Mouse (Mus musculus) lung, postnatal 10 days (tissue): Measurements from ENCODE around the gene Ctrc.
A peak's percentile ranks its signal among the peaks of the same experiment; 100 is the strongest.
"Not testable (repeated sequence)": the region's sequence is repeated elsewhere in the genome, so short reads cannot be mapped to it uniquely, and the experiment has no call there.

Experiments
- DNase-seq: peaks from one replicate; pipeline ENCODE4 v3.0.0; 2021

Gene Ctrc

DNA sequence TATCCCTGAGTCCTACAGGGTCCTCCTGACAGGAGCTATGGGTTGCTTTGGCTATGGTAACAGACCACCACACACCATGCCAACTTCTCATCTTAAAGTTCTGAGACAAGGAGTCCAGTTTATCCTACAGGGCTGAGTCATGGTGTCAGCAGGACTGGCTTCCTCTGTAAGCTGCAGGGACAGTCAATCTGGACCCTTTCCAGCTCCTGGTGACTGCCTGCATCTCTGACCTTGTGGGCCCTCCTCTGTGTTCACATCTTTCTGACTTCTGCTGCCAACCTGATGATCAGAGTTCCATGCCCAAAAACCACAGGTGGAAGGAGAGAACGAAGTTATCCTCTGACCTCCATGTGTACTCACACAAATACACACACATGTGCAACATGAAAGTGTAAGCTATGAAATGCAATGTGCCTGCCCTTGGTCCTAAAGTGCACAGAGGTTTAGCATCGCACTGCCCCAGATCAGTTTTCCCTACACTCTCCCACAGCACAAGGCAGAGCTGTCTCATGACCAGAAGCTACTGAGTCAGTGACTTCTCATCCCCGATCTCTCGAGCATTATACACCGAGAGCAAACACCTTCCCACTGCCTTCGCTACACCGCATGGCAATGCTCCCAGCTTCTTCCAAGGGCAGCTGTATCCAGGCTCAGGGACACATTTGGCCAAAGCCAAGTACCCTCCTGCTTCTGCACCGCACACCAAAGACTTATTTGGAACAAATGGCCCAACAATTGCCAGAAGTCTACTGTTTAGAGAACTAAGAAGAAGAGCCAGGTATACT, 64.8 kb downstream of the Ctrc start:
- DNase-seq, result no peak

DNA sequence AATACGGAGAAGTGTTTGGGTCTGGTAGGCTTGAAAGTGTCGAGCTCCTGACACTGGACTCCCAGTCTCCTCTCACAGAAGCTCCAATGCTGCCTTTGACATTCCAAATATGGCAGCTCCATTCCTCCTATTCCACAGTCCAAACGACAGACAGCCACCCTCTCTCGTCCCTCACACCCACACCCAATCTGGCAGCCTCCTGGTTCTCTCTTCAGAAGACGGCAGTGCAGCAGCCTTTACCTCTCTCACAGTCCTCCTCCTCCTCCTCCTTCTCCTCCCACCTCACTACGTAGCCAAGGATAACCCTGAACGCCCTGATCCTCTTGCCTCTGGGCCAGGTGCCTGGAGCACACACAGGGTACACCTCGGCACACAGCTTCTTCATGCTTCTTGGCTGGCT, 66.3 kb downstream of the Ctrc start:
- DNase-seq, result no peak

DNA sequence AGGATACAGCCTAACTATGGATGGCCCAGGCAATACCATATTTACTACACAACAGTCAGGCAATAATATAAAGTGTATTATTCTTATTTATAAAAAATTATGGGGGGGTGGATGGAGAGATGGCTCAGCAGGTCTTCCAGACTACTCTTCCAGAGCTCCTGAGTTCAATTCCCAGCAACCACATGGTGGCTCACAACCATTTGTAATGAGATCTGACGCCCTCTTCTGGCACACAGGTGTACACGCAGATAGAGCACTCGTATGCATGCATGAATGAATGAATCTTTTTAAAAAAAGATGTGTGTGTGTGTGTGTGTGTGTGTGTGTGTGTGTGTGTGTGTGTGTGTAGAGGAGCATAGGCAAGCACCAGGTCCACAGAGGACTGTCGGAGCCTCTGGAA, 73.1 kb downstream of the Ctrc start:
- not testable (repeated sequence) for DNase-seq

DNA sequence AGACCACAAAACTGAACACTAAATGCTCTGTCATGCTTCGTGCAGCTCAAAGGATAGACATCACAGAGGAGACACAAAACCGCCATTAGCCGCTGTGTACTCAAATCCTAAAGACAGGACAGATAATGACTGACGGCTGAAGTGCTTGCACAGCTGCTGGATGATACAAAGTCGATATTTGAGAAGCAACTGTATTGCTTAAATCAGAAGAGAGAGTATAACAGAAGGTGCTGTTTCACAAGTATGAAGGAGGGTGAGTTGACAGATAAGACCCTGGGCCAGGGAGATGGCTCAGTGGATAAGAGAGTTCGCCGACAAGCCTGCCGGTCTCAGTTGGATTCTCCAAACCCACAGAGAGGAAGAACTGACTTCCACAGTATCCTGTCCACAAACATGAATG, 74.3 kb downstream of the Ctrc start:
- no peak for DNase-seq

DNA sequence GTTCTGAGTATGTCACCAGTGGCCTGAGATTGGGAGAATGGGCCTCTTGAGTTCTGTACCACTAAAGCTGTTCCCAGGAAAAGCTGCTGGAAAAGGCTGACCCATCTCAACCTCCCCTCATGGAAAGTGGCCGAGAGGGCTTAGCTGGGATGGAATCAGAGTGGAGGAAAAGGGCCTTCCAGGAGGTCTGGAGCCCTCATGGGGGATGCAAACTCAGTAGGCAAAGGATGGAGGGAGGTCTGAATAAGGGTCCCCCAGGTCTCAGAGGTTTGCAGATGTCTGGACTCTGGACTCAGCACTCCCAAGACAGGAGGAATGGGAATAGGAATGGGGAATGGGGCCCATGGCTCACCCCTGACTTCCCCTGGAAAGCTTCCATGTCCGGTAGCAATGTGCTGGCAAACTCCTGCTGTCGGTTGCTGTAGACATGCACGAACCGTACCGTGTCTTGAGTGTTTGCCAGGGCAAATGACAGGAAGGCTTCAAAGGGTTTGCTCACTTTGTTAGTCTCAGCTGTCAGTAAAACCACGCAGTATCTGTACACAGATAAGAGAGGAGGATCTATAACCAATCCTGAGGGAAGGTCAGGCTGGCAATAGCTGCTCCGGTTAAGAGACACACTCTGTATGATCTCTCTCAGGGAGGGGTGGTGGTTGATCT, 76.5 kb downstream of the Ctrc start:
- DNase-seq, result no peak

DNA sequence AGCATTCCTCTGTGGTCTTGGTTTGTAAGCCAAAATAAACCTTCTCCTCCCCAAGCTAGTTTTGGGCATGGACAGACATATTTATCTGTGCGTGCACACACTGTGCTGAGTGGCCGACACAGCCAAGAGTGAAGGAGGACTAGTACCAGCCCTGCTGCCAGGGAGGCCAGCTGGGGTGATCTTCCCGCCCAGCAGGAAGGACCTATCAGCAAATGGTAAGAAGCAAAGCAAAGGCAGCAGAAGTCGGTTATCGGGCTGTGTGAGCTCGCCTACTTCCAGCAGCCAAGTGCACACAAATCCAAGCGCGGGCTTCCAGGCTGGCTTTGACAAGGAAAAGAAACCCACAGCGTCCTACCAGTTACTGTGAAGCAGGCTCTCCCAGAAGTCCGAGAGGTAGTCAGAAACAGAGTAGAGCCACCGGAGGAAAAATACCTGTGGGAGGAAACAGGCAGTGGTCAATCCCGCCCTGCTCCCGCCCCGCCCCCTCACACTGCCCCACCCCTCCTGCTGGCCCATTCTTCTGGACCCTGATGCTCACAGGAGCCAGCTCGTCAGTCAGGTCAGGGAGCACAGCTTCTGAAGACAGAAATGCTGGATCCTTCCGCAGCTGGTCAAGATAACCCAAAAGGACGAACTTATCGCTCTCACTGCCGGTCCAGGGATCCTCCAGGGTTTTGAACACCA, 78.7 kb downstream of the Ctrc start:
- peak; percentile 67 for DNase-seq

DNA sequence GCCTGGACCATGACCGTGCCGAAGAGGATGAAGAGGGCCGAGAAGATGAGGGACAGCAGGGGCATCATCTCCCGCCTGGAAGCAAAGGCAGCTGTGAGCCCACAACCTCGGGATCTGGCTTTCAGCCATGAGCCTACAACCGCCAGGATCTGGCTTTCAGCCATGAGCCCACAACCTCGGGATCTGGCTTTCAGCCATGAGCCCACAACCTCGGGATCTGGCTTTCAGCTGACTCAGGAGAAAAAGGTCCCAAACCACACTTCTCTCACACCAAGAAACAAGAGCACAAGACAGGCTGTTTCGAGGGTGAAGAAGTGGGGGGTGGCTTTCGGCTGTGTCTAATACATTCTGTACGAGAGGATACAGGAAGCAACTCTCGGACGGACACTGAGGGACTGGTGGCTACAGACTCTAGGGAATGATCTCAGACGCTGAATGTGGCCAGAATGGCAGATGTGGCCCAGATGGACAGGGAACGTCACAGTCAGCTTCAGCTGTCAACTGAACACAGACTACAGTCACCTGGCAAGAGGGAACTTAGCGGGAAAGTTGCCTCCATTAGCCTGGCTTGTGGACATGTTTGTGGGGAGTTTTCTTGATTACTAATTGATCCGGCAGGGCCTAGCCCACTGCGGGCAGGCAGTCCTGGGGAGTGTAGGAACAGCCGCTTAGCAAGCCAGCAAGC, 79.3 kb downstream of the Ctrc start:
- peak; percentile 63 for DNase-seq

DNA sequence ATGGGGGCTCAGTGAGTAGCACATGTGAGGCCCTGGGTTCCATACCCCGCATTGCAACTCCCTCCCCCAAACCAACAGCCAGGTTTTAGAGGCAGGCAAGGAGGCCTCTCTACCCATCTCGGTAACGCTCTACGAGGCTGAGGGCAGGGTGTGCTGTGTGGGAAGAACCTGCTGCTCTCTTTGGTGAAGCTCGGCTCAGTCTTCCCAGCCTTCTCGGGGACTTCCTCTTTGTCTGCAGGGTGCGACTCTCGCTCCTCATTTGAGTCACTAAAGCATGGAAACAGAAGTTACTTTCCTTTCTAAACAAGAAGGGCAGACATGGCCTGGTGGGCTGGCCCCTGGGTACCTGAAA, 79.9 kb downstream of the Ctrc start:
- DNase-seq, result no peak

DNA sequence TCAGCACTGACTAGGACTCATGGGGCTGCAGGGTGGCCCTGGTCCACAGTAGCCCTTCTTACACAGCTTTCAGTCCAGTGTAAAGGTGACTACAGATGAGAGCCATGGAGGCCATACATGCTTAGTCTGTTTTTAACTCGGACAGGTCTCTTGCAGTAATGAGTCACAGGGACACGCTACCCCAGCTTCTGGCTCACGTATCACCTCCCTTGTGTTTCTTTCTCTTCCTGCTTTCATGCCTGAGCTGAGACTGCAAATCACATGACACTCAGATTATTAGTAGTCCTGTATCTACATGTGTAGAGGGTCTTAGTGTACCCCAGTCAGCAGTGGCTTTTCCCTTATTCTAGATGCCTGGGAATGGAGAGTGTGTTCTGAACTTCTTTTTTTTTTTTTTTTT, 81.2 kb downstream of the Ctrc start:
- DNase-seq, result no peak
